Mouse (Mus musculus) C2C12 (cell line): ENCODE data around the gene Hmx3.

Source experiments
- CTCF ChIP-seq: IDR thresholded peaks from one replicate; pipeline ENCODE4 v1.5.1; 2011; ENCODE audit not compliant: control insufficient read depth, insufficient read depth, insufficient read length
- MAX ChIP-seq: IDR thresholded peaks from one replicate; pipeline ENCODE4 v1.6.1; 2011; ENCODE audit warnings: mild to moderate bottlenecking, control low read depth
- USF1 ChIP-seq: IDR thresholded peaks from one replicate; pipeline ENCODE4 v1.6.1; 2011; ENCODE audit warnings: low read depth, mild to moderate bottlenecking, control low read depth, moderate library complexity

DNA sequence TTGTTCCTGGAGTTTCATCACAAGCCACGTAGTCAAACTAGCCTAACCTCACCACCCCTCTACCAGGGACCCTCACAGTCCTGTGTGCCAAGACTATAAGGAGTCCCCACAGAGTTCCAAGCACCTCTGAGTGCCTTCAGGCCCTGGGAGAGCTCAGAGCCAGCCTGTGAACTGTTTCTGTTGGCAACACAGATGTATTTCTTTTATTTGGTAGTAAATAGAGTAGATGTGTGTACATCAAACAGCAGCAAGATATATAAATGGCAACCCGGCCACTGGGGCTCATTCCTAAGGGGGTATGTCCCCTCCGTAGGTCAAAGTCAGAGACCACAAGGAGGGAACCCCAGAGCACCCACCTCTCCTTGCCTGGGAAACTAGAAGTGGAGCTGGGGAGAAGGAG is 5.8 kb downstream of the Hmx3 start, which contains the start of gene Hmx2:
- TF ChIP-seq CTCF (no peak), USF1 (no peak), MAX (no peak)
